Comparison of ENCODE assay signal across 10 mouse cellular contexts in the genomic region with DNA sequence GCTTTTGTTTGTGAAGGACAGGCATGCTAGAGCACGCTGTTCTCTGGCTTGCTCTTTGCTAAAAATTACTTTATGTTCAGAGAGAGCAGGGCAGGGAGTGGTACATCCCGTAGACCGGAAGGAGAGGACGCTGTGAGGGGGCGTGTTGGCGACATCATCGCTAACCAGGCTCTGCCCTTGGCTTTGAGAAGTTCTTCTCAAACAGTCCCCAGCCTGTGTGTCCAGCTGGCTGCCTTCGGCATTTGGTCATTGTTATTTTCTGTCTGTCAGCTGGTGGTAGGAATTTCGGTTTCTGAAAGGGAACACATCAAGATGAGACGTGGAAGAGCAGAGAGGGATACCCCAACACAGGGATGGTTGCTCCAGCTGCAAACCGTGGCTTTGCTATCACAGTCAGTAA. TPM values are rescaled to one million over a fixed set of nuclear protein-coding genes. Genes with fewer than 3 reads are reported as not detected.
A peak's percentile ranks its signal among the peaks of the same experiment; 100 is the strongest.
DNase-seq lines count a peak whose midpoint lies in the region; ATAC-seq and TF ChIP-seq lines count a peak whose summit lies in the region.
"Had no signal": no experiment of that assay in that cellular context is flagged by ENCODE, and none has a peak within 500 bp of the region (broad histone marks: within the 10 kb centered on the region; RNA-seq: fewer than 3 reads in every experiment).

No protein-coding gene starts in this region.

- TF ChIP-seq POLR2A in testis, adult 2 months (IDR thresholded peaks at IDR 0.05; ENCODE audit: control insufficient read depth, low read depth, low read length): peak; percentile 21; the same call in 1 of the 2 replicates

- no peaks in the 10 kb centered on the region for H3K36me3 ChIP-seq in midbrain, embryonic 11.5 days (ENCODE audit: control insufficient read depth, insufficient read depth, low read length)
- no peaks in the 10 kb centered on the region for H3K36me3 ChIP-seq in midbrain, embryonic 16.5 days (ENCODE audit: control insufficient read depth, insufficient read depth, low read length)
- H3K36me3 ChIP-seq in heart, embryonic 12.5 days: no peaks in the 10 kb centered on the region
- H3K36me3 ChIP-seq in testis, adult 2 months (ENCODE audit: control insufficient read depth, insufficient read depth, low read length): no peaks in the 10 kb centered on the region
- H3K36me3 ChIP-seq: G1E; limb, embryonic 15.5 days had no signal

- H3K4me1 ChIP-seq in midbrain, embryonic 11.5 days (ENCODE audit: control insufficient read depth, insufficient read depth, low read length): peaks cover 8% of the 10 kb centered on the region; the same call in 1 of the 2 replicates
- H3K4me1 ChIP-seq in midbrain, embryonic 16.5 days (ENCODE audit: control insufficient read depth, insufficient read depth, low read length): peaks cover 5% of the 10 kb centered on the region
- H3K4me1 ChIP-seq in heart, embryonic 12.5 days (replicated peaks): peaks cover 20% of the 10 kb centered on the region
- peaks cover 5% of the 10 kb centered on the region for H3K4me1 ChIP-seq in testis, adult 2 months (ENCODE audit: control insufficient read depth, insufficient read depth, low read length)

- no peak overlapping the region for H3K27ac ChIP-seq in midbrain, embryonic 11.5 days (ENCODE audit: low read depth, low read length)
- H3K27ac ChIP-seq in midbrain, embryonic 16.5 days (ENCODE audit: low read length): no peak overlapping the region
- no peak overlapping the region for H3K27ac ChIP-seq in heart, embryonic 12.5 days (ENCODE audit: poor library complexity, severe bottlenecking)
- H3K27ac ChIP-seq in testis, adult 2 months (ENCODE audit: control insufficient read depth, insufficient read depth, low read depth, low read length): peak overlapping the region; percentile 83
- H3K27ac ChIP-seq: limb, embryonic 15.5 days had no signal

- WGBS in midbrain, embryonic 11.5 days: 86% methylated on average over 11 of the region's 11 CpGs
- 72% methylated on average over 11 of the region's 11 CpGs for WGBS in midbrain, embryonic 16.5 days
- WGBS in heart, embryonic 12.5 days: 65% methylated on average over 11 of the region's 11 CpGs

- peaks cover 3% of the 10 kb centered on the region; the same call in 1 of the 2 replicates for H3K9me3 ChIP-seq in midbrain, embryonic 11.5 days (ENCODE audit: control insufficient read depth, low read length)
- no peaks in the 10 kb centered on the region for H3K9me3 ChIP-seq in midbrain, embryonic 16.5 days (replicated peaks; ENCODE audit: control insufficient read depth, low read length, poor library complexity, severe bottlenecking)
- peaks cover 2% of the 10 kb centered on the region; the same call in 1 of the 2 replicates for H3K9me3 ChIP-seq in heart, embryonic 12.5 days (replicated peaks)
- H3K9me3 ChIP-seq: limb, embryonic 15.5 days had no signal

- TF ChIP-seq CTCF in testis, adult 2 months (IDR thresholded peaks at IDR 0.05; ENCODE audit: control insufficient read depth, insufficient read depth, insufficient replicate concordance, low read depth, low read length): no peak

- no peak overlapping the region for H3K9ac ChIP-seq in midbrain, embryonic 11.5 days (ENCODE audit: low read length)
- no peak overlapping the region for H3K9ac ChIP-seq in midbrain, embryonic 16.5 days (ENCODE audit: low read depth, low read length)
- no peak overlapping the region for H3K9ac ChIP-seq in heart, embryonic 12.5 days
- H3K9ac ChIP-seq: limb, embryonic 15.5 days had no signal

- no peak overlapping the region for H3K4me3 ChIP-seq in midbrain, embryonic 11.5 days (ENCODE audit: low read depth, low read length)
- H3K4me3 ChIP-seq in midbrain, embryonic 16.5 days (ENCODE audit: low read depth, low read length): no peak overlapping the region
- no peak overlapping the region for H3K4me3 ChIP-seq in heart, embryonic 12.5 days
- H3K4me3 ChIP-seq in testis, adult 2 months (ENCODE audit: control insufficient read depth, low read depth, low read length): peak overlapping the region; percentile 34; the same call in 1 of the 2 replicates
- H3K4me3 ChIP-seq: limb, embryonic 15.5 days had no signal

- ATAC-seq in midbrain, embryonic 11.5 days (ENCODE audit: low FRiP score): no peak
- no peak for ATAC-seq in midbrain, embryonic 16.5 days
- no peak for ATAC-seq in heart, embryonic 12.5 days (ENCODE audit: insufficient number of reproducible peaks, low FRiP score)

- no peak overlapping the region for H3K4me2 ChIP-seq in midbrain, embryonic 11.5 days
- no peak overlapping the region for H3K4me2 ChIP-seq in midbrain, embryonic 16.5 days (ENCODE audit: low read length)
- H3K4me2 ChIP-seq in heart, embryonic 12.5 days: 0 out of 2 replicates have a peak overlapping the region, but pooled peaks have one; percentile 9
- H3K4me2 ChIP-seq: limb, embryonic 15.5 days had no signal

- DNase-seq in midbrain, embryonic 11.5 days (ENCODE audit: low spot score, missing footprints): peak; percentile 69
- DNase-seq in kidney, postnatal 4 days: peak; percentile 57 to 65
- DNase-seq in spleen, postnatal 10 days (ENCODE audit: low spot score in 2 of 2): no peak
- no peak for DNase-seq in adipocyte (ENCODE audit: low spot score)
- DNase-seq: retina, postnatal 1 day had no signal

- H3K27me3 ChIP-seq in midbrain, embryonic 11.5 days (ENCODE audit: control insufficient read depth, insufficient read depth, low read length): no peaks in the 10 kb centered on the region; the same call in 1 of the 2 replicates
- H3K27me3 ChIP-seq in midbrain, embryonic 16.5 days (ENCODE audit: control insufficient read depth, insufficient read depth, low read depth, low read length): no peaks in the 10 kb centered on the region
- no peaks in the 10 kb centered on the region for H3K27me3 ChIP-seq in heart, embryonic 12.5 days (replicated peaks)
- no peaks in the 10 kb centered on the region for H3K27me3 ChIP-seq in testis, adult 2 months (ENCODE audit: control insufficient read depth, insufficient read depth, low read length)
- H3K27me3 ChIP-seq: limb, embryonic 15.5 days had no signal

RNA-seq across cellular contexts. Expression of a gene that starts 3.5 kb away (rescaled TPM):
- polyA plus RNA-seq in midbrain, embryonic 11.5 days (2014; fragmentation: Nextera tagmentation; extraction: Ambion mirVana): 40.0 and 44.3 TPM in 2 replicates
- 94.0 and 102 TPM in 2 replicates for polyA plus RNA-seq in midbrain, embryonic 16.5 days (2015; fragmentation: Nextera tagmentation; extraction: Ambion mirVana)
- 14.7 and 15.7 TPM in 2 replicates for polyA plus RNA-seq in heart, embryonic 12.5 days (2016; fragmentation: Nextera tagmentation; extraction: Ambion mirVana)
- polyA plus RNA-seq in testis, adult 2 months (2012; rRNA removed): 8.1 and 13.6 TPM in 2 replicates
- polyA plus RNA-seq: G1E had no signal

Comparison
In these comparisons a context has a peak if more than half of its experiments do, and no peak if none do; other contexts are left out.
1. DNase-seq: peak in midbrain, embryonic 11.5 days (single experiment) and kidney, postnatal 4 days (2 of 2); none in spleen, postnatal 10 days (0 of 2) and adipocyte (single experiment).